Mouse (Mus musculus): ENCODE measurements around the gene Gm5157. TPM values are rescaled to one million over a fixed set of nuclear protein-coding genes. Genes with fewer than 3 reads are reported as not detected.
"Not testable (repeated sequence)": the region's sequence is repeated elsewhere in the genome, so short reads cannot be mapped to it uniquely, and the experiment has no call there.

Gm5157 gene
- not detected in 2 replicates for polyA plus RNA-seq (2016; fragmentation: Nextera tagmentation; extraction: Ambion mirVana)

GRCm38 (mm10) chr7:21190323-21190722 lies at the start of gene Gm5157:
Gene Gm5157 (minus strand): TSS chr7:21190423.
- DNase-seq (ENCODE audit: low spot score); H3K36me3 ChIP-seq; H3K4me1 ChIP-seq; H3K4me3 ChIP-seq; H3K27me3 ChIP-seq (ENCODE audit: insufficient read depth, poor library complexity, severe bottlenecking); H3K27ac ChIP-seq; H3K9me3 ChIP-seq: not testable (repeated sequence)
- 18% methylated on average over 1 of the region's 2 CpGs for WGBS

- not testable (repeated sequence) for H3K9me3 ChIP-seq; H3K4me1 ChIP-seq; DNase-seq (ENCODE audit: low spot score); H3K27me3 ChIP-seq (ENCODE audit: insufficient read depth, poor library complexity, severe bottlenecking); H3K27ac ChIP-seq; H3K36me3 ChIP-seq; H3K4me3 ChIP-seq
- 38% methylated on average over 1 of the region's 3 CpGs for WGBS
These were observed 28.3 kb downstream of the Gm5157 start, which contains the start of gene Vmn1r123 for GRCm38 (mm10) chr7:21161885-21162284. Gene Vmn1r123 (plus strand): TSS chr7:21162185.

Other genes with a start within 250 kb of the Gm5157 start
- gene Vmn1r119, start 178.0 kb downstream of the Gm5157 start, polyA plus RNA-seq (2016; fragmentation: Nextera tagmentation; extraction: Ambion mirVana) = not detected in 2 replicates
- not detected in 2 replicates for gene Vmn1r120, start 136.6 kb downstream of the Gm5157 start, polyA plus RNA-seq (2016; fragmentation: Nextera tagmentation; extraction: Ambion mirVana)
- gene Vmn1r121, start 91.9 kb downstream of the Gm5157 start, polyA plus RNA-seq (2016; fragmentation: Nextera tagmentation; extraction: Ambion mirVana) = not detected in 2 replicates
- gene Vmn1r122, start 56.3 kb downstream of the Gm5157 start, polyA plus RNA-seq (2016; fragmentation: Nextera tagmentation; extraction: Ambion mirVana) = not detected in 2 replicates
- gene Vmn1r123, start 28.2 kb downstream of the Gm5157 start, polyA plus RNA-seq (2016; fragmentation: Nextera tagmentation; extraction: Ambion mirVana) = not detected in 2 replicates
- gene Vmn1r124, start 70.2 kb upstream of the Gm5157 start, polyA plus RNA-seq (2016; fragmentation: Nextera tagmentation; extraction: Ambion mirVana) = not detected in 2 replicates
- gene Vmn1r125, start 81.8 kb upstream of the Gm5157 start, polyA plus RNA-seq (2016; fragmentation: Nextera tagmentation; extraction: Ambion mirVana) = not detected in 2 replicates
- gene Vmn1r126, start 111.0 kb upstream of the Gm5157 start, polyA plus RNA-seq (2016; fragmentation: Nextera tagmentation; extraction: Ambion mirVana) = not detected in 2 replicates
- gene Vmn1r127, start 129.4 kb upstream of the Gm5157 start, polyA plus RNA-seq (2016; fragmentation: Nextera tagmentation; extraction: Ambion mirVana) = not detected in 2 replicates
- not detected in 2 replicates for gene Vmn1r128, start 158.9 kb upstream of the Gm5157 start, polyA plus RNA-seq (2016; fragmentation: Nextera tagmentation; extraction: Ambion mirVana)
- gene Vmn1r129, start 170.9 kb upstream of the Gm5157 start, polyA plus RNA-seq (2016; fragmentation: Nextera tagmentation; extraction: Ambion mirVana) = not detected in 2 replicates
- not detected in 2 replicates for gene Gm6882, start 242.3 kb upstream of the Gm5157 start, polyA plus RNA-seq (2016; fragmentation: Nextera tagmentation; extraction: Ambion mirVana)

Measured in heart, embryonic 10.5 days (tissue).